Mouse (Mus musculus) left cerebral cortex, adult 9 months (tissue): ENCODE measurements around the gene Ptbp3.

Experiments used
- DNase-seq, 2 experiments: peaks; one replicate each; pipeline ENCODE4 v3.0.0; 2022; ENCODE audit warnings: low spot score in 2 of 2

Gene Ptbp3

DNA sequence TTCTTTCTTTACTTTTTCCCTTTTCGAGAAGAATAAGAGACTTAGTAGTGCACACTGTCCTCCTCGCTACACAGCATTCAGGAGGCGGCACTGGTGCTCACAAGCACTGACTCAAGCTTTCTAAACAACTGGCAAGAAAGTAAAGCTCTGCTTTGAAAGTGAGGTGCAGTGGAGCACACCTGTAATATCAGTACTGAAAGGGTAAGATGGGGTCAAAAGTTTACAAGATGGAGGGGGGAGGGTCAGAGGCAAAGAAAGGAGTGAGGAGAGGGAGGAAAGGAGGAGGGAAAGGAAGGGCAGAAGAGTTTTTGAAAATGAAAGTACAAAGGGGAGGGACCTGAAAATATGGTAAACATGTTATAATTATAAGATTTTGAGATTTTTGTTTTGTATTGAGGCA is 43.7 kb downstream of the Ptbp3 start:
- no peak for DNase-seq

GRCm38 (mm10) chr4:59491097-59491496 is 58.1 kb downstream of the Ptbp3 start:
- DNase-seq, result no peak

DNA sequence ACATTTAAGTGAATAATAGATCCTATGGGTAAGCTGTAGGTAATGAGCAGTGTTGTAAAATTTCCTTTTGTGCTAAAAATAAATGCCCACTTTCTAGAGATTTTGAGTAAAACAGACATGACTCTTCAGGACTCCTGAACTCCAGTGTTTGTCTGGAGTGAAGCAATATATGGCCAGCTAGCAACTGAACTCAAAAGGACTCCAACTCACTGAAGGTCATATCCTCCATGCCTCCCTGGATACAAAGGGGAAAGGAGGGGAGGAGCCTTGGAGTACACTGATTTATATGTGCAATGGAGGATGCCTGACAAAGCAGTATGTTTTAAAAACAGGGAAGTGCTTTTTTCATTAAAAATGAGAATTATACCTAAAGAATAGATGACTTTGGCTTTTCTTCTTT is 77.9 kb downstream of the Ptbp3 start:
- no peak for DNase-seq

DNA sequence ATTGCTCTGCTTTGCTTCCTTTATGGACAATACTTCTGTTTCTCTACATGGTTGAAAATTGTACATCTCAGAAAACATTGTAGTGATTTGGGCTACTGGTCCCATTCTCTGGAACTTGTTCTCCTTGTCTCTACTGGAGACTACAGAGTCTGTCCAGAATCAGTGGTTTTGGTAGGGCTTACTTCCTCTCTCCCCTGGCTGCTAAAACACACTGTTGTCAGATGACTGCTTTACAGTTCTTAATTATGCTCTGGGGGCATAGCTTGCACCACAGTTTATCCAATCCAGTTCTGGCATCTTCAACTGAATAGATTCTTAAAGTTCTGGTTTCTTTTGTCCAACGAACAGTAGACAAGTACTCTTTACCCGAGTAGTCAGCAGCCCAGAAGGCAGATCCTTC is 83.7 kb downstream of the Ptbp3 start:
- DNase-seq, result no peak

DNA sequence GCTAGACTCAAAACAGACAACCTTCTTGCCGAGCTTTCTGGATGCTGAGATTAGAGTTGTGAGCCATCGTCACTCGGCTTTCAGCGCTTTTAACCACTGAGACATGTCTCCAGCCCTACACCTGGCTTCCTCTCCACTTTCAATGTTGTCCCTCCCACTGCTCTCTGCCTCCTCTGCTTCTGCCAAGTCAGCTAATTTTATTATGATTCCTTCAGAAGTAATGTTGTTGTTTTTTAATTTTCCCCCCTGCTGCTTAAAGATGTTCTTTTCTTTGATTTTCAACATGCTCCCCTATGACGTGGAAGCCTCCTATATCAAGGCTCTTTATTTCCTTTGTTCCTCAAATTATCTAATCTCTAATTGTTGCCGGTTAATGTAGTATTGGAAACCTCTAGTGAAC is 84.5 kb downstream of the Ptbp3 start:
- no peak for DNase-seq

- peak in 1 of 2 experiments; percentile 74 for DNase-seq
Measured at GRCm38 (mm10) chr4:59462494-59462893, 86.7 kb downstream of the Ptbp3 start.

DNA sequence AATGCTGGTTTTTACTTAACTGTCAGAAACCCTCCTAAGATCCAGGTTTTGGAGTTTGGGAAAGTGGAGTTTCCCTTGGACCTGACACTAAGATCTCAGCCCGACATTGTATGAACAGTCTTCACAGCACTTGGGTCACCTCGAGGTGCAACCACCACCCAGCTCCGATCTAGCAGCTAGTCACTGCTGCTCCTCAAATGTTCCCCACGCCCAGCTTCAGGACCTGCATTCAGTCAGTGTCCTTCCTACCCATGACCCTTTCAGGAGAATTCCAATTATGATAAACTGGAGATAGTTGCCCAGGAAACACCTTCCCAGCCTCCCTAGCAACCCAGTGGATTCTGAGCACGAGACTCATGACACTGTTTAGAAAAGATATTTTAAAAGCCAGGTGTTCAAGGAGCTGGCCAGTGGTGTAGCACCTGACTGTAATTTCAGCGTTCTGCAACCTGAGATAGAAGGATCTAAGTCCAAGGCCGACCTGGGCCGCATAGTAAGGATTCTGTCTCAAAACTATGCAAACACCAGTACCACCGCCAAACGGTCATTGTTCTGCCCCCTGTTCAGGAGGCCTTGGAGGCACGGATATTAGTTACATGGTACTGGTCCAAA is 87.9 kb downstream of the Ptbp3 start:
- DNase-seq, result no peak

GRCm38 (mm10) chr4:59459216-59459955 is 89.8 kb downstream of the Ptbp3 start:
- DNase-seq, result no peak

DNA sequence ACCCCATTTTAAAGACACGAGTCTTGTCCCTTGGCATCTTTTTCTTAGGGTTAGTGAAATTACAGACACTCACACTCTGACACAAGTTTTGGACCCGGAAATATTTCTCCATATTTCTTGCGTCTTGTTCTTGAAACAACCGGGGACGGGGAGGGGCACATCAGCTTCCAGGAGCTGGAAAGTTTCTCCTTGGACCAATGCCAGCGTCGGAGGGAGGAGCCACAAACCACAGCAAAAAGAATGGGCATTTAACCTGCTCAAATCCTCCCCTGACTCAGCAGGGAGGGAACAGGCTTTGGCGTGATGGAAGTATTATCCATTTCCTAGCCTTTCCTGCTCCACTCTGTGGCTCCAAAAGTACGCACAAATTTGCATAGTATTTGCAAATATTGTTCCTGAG is 91.2 kb downstream of the Ptbp3 start:
- no peak for DNase-seq

- DNase-seq, result no peak
Measured at GRCm38 (mm10) chr4:59457091-59457490, 92.1 kb downstream of the Ptbp3 start.

- DNase-seq, result no peak
Measured at GRCm38 (mm10) chr4:59455465-59455864, 93.7 kb downstream of the Ptbp3 start.

DNA sequence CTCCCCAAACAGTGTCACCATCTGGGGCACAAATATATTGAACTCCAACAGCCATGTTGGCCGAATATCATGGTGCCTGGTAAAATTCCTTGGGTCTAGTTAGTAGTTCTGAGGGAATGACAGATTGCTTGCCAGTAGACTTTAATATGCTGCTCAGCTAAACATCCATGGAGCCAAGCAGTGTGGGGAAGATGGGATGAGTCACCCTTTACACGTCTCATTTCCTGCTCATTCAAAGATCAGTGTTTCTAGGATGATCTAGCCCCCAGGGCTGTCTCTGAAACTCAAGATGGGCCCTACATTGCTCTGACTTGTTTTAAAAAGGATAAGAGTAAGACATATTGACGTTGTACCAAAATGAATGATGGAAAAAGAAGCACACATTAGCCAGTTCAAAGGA is 95.1 kb downstream of the Ptbp3 start:
- no peak for DNase-seq

DNA sequence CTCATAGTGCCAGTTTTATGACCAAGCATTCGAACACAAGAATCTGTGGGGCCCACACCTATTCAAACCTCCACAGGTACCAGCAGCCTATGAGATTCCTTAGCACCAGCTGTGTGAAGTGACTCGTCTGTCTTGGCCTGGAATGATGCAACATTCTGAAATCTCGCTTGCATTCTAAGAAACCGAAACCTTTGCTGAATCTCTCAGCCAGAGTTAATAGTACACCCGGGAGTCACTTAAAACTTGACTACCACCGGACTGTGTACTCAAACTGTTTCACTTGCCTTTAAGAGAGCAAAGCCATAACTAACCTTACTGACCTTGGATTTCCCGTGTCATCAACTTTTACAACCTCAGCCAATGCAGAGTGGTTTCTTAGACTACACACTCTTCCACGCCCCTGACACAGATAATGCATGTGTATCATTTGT is 96.6 kb downstream of the Ptbp3 start:
- DNase-seq, result no peak

- no peak for DNase-seq
Measured at GRCm38 (mm10) chr4:59450906-59451305, 98.3 kb downstream of the Ptbp3 start.

DNA sequence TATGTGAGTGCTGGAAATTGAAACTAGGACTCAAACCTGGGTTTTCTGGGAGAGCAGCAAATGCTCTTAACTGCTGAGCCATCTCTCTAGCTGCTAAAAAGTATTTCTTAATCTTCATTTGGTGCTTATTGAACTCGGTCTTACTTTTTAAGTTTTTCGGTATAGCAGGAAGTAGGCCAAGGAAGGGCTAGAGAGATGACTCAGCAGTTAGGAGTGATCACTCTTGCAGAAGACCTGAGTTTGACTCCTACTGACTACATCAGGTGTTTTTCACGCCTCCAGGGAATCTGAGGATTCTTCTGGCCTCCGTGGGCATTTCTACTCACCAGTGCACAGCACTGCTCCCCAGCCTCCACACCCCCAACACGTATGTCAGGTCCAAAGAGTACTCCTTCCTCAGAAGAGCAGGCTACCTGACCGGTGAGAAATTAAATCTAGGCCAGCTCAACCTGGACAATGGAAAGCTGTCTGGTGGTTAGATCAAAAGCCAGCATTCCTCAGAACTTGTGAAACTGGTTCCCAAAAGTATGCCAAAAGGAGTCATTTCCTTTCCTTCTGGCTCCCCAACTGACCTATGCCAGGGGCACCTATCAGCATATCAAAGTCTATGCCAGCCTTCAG is 98.8 kb downstream of the Ptbp3 start:
- no peak for DNase-seq

GRCm38 (mm10) chr4:59447296-59447695 is 101.9 kb downstream of the Ptbp3 start:
- DNase-seq, result no peak

GRCm38 (mm10) chr4:59445516-59445915 is 103.6 kb downstream of the Ptbp3 start:
- no peak for DNase-seq

DNA sequence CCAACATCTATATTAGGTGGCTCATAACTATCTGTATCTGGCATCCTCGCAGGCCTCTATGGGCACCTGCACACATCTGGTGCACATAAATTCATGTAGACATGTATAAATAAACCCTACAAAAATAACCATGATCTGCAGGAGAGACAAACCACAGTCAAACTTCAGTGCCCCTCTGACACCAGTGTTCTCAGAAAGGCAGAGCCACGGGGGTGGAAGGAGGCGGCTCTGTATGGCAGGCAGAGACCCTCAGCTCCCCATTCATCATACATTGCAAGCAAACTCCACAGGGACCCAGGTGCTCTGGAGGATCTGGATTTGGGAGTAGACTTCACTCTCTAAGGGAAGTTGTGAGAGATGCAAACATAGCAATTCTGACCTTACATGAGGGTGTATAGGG is 104.2 kb downstream of the Ptbp3 start:
- DNase-seq, result no peak

DNA sequence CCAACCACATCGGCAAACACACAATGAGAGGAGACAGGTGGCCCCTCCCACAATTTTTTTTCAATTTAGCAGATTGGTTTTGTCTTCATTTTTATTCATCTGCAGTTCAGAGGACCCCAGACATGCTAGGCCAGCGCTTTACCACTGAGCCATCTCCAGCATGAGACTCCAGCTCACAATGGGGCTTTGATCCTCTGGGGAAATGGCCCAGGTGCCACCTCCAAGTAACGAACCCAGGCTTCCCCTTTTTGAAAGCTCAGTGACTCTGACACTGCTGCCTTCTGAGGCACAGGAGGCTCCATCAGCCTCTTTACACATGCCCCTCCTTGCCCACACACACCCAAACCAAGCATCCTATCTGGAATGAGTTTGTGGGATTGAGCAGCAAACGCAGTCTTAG is 105.1 kb downstream of the Ptbp3 start:
- no peak for DNase-seq

GRCm38 (mm10) chr4:59441265-59441664 is 107.9 kb downstream of the Ptbp3 start:
- no peak for DNase-seq

- no peak for DNase-seq
Measured at GRCm38 (mm10) chr4:59439960-59440359, 109.2 kb downstream of the Ptbp3 start.

- DNase-seq, result no peak
Measured at GRCm38 (mm10) chr4:59439041-59439440, 110.1 kb downstream of the Ptbp3 start.
